Mouse (Mus musculus): ENCODE data around the gene Gm20388.

DNA sequence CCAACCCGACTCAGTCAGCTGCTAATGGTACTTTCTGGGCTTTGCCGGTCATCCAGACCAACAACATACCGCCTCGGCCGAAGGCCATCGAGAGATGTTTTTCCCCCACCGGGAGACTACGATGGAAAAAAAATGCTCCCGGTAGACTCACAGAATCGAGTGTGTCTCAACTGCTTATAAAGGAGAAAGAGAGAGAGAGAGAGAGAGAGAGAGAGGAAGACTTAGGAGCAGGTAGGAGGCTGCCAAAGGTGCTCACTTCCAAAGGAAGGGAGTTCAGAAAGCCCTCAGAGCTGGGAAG lies 1164.2 kb downstream of the Gm20388 start:
- TF ChIP-seq GATA2 (IDR thresholded peaks at IDR 0.05; ENCODE audit: borderline replicate concordance, low read depth, low read length), result no peak
- TF ChIP-seq CTCF (IDR thresholded peaks at IDR 0.05; ENCODE audit: low read depth, low read length), result no peak
- TF ChIP-seq TAL1 (conservative IDR thresholded peaks at IDR 0.05; ENCODE audit: low read depth, low read length), result no peak
- TF ChIP-seq GATA1 (IDR thresholded peaks at IDR 0.05; ENCODE audit: borderline replicate concordance, low read length), result no peak

Measured in G1E (cell line).